Mouse (Mus musculus) ovary, adult 18-20 months (tissue): ENCODE data around the gene A130010J15Rik.

ENCODE experiments used
- DNase-seq: peaks from one replicate; pipeline ENCODE4 v3.0.0; 2022; ENCODE audit warnings: low spot score, mixed read lengths

Gene A130010J15Rik

DNA sequence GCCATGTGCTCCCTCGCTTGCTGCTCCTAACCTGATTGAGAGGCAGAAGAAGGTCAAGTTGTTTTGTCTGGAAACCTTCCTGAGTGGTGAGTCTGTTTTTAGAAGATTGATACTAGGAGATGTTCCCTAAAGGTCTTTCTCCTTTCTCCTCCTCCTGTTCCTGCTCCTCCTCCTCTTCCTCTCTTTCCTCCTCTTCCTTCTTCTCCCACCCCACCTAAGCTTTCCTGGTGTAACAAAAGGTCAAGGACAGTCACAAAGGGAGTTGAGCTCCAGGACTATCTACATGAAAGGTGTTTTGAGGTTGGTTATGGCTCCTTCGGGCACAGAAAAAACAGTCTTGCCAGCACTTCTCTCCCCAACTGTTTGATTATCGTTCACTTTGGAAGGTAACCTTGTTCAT is at the start of gene A130010J15Rik:
Gene A130010J15Rik (plus strand): TSS at position 301 of the 400 bp plus-strand sequence.
- no peak for DNase-seq

- no peak for DNase-seq
Measured at GRCm38 (mm10) chr1:193122793-193123192, 45.1 kb upstream of the A130010J15Rik start.

DNA sequence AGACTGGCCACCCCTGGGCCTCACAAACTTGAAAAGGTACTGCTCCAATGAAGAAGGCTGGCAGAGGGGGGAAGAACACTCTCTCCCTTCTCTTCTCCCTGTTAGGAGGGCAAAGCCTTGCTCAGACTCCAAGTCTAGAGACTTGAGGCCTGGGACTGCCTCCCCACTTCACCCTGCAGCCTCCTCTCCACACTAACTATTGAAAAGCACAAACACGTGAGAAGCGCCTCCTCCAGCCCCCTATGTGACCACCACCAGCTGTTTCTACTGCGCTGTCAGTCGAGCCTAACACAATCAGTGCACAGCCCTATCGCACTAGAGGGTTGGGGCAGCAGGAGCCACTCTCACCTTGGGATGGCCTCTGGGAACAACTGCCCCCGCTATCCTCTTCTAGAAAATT is 44.6 kb upstream of the A130010J15Rik start:
- DNase-seq, result no peak

DNA sequence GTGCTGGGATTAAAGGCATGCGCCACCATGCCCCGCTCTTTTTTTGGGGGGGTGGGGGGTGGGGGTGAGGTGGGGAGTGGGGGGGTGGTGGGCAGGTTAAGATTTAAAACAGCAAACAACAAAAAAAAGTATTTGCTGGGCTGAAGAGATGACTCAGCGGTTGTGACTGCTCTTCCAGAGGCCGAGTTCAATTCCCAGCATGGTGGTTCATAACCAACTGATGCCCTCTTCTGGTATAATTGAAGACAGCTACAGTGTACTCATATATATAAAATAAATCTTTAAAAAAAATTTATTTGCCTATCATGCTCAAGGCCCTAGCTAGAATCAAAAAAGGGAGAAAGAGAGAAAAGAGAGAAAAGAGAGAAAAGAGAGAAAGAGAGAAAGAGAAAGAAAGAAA is 42.0 kb upstream of the A130010J15Rik start:
- no peak for DNase-seq

GRCm38 (mm10) chr1:193128055-193128454 is 39.8 kb upstream of the A130010J15Rik start:
- DNase-seq, result no peak

DNA sequence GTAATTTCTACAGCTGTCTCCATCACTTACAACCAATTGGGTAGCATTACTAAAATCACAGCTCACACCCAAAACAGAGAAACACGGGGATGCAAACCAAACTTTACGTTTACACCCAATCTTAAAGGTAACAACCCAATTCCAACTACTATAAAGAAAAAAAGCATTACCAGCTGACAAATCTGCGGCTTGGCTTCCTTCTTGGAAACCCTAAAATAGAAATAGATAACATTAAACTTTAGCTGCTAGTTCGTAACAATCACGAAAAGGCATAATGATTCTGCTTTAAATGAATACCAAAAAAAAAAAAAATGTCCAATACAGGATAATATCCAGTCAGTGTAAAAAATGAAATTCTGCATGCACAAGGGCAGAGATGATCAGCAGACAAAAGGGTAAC is 38.5 kb upstream of the A130010J15Rik start:
- no peak for DNase-seq

GRCm38 (mm10) chr1:193129786-193130455 is 37.9 kb upstream of the A130010J15Rik start, which contains the start of gene Diexf:
TSS of gene Diexf (minus strand) at chr1:193130272.
- peak; percentile 90 for DNase-seq

DNA sequence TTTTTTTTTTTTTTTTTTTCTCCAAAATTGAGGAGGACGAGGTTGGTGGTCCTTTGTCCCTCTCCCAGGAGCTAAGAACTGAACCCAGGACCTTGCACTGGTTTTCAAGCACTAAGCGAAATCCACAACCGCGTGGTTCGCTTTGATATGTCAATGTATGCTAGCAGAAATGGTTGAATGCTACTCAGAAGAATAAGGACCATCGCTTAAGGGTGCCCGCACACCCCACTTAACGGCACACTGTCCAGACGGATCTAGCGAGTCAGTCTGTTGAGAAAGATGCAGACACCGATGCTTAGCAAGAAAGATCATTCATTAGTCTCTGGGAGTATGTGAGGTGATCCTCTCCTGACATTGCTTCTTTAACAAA is 37.4 kb upstream of the A130010J15Rik start:
- DNase-seq, result no peak

GRCm38 (mm10) chr1:193130839-193131238 is 37.0 kb upstream of the A130010J15Rik start:
- DNase-seq, result no peak

- DNase-seq, result no peak
Measured at GRCm38 (mm10) chr1:193131311-193131948, 36.4 kb upstream of the A130010J15Rik start.

DNA sequence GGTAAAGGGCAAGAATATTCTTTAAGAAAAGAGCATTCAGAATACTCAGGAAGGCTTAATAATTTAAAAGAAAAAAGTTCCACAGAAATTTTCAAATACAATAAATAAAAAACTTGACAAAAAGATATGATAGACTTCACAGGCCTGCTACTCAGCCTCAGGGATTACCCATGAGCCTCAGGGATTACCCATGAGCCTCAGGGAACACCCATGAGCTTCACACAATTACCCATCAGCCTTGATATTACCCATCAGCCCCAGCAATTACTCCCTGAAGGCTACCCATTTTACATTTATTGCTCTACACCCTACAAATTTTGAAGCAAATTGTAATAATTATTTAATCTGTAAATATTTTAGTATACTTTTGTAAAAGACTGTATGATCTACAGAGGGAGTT is 35.5 kb upstream of the A130010J15Rik start:
- no peak for DNase-seq

DNA sequence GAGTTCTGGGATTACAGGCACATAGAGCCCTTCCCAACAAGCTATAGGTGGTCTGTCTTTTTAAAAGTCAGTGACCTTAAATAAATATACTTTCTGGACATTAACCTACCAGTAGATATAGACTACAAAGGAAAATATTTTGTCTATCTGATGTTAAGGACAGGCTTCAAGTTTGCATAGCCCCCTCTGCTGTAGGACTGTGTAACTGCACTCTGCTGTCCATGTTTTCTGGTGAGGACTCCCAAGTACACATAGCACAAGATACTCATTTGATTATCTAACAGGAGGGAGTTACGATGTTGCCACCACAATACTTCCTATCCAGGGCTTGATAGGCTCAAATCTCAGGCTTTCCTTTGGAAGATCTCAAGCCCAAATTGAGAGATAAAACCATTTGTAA is 34.1 kb upstream of the A130010J15Rik start:
- no peak for DNase-seq

DNA sequence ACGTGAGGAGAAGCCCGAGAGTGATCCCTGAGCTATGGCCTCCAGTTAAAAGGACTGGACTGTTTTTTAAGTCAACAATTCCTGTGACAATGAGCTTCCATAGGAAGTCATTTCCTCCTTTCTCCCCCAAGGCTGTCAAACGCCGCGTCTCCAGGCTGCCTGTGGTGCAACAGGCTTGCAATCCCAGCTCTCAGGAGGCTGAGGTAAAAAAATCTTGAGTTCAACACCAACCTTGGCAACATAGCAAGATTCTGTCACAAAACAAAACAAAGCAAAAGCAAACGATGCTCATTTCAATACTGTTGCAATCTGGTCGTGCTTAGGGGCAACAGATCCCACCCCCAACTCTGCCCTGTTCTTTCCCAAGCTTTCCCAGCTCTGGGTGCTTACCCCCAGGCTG is 29.8 kb upstream of the A130010J15Rik start:
- no peak for DNase-seq

GRCm38 (mm10) chr1:193138669-193139068 is 29.2 kb upstream of the A130010J15Rik start:
- DNase-seq, result no peak

GRCm38 (mm10) chr1:193141118-193141517 is 26.7 kb upstream of the A130010J15Rik start:
- no peak for DNase-seq

- DNase-seq, result no peak
Measured at GRCm38 (mm10) chr1:193142517-193143062, 25.3 kb upstream of the A130010J15Rik start.

- no peak for DNase-seq
Measured at GRCm38 (mm10) chr1:193144516-193144915, 23.3 kb upstream of the A130010J15Rik start.

- DNase-seq, result no peak
Measured at GRCm38 (mm10) chr1:193145101-193145500, 22.7 kb upstream of the A130010J15Rik start.

DNA sequence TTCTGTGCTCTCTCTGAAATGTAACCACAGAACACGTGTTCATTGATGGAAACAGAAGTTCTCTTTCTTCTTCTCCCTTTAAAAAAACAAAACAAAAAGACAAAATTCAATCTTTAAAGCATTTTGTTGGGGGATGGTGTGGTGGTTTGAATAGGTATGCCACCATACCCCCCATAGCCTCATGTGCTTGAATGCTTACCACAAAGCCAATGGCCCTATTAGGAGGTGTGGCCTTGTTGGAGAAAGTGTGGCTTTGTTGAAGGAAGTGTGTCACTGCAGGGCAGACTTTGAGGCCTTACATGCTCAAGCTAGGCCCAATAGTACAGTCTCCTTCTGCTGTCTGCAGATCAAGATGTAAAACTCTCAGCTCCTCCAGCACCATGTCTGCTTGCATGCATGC is 21.4 kb upstream of the A130010J15Rik start:
- no peak for DNase-seq

- no peak for DNase-seq
Measured at GRCm38 (mm10) chr1:193149231-193149630, 18.6 kb upstream of the A130010J15Rik start.

DNA sequence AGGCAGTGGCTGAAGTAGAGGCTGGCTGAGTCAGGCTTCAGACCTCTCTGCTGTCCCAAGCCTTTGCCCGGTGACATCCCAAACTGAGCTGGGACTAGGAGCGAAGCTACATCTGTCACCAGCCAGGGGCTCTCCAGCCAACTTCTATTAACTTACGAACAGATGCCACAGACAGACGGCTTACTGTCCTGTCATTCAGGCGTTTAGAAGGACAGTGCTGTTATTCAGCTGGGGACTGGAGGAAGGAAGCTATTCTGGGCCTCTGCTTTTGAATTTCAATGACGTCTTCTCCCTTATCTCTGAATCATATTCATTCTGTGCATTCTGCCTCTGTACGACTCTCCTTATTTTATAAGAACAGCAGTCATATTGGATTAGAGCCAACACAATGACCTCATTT is 16.7 kb upstream of the A130010J15Rik start:
- DNase-seq, result no peak

- DNase-seq, result peak; percentile 76
Measured at GRCm38 (mm10) chr1:193152872-193153271, 15.0 kb upstream of the A130010J15Rik start, which contains the start of gene Irf6. TSS of gene Irf6 (plus strand) at chr1:193153111.

DNA sequence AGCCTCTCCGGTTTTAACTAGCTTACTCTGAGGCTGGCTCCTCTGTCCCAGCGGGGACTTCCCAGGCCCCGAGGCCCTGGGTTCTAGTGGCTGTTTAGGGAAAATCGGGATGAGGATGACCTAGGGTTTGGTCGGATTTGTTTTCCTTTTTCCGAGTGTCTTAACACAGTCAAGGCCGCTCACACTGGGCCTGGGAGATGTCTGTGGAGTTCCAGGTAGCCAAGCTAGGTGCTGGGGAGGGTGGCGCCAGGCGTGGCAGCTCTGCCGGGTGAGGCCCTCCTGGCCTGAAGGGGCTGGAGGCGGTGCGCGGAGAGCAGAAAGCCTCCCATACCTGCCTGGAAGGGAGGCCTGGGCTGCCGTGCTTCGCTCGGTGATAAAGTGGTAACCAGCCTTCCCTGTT is 14.3 kb upstream of the A130010J15Rik start:
- no peak for DNase-seq
